Mouse (Mus musculus) stomach, embryonic 16.5 days (tissue): ENCODE measurements around the gene Dip2b. TPM values are rescaled to one million over a fixed set of nuclear protein-coding genes. Genes with fewer than 3 reads are reported as not detected.

Experiments
- ATAC-seq: fragments of 200-750 bp; cut with Nextera tagmentation; 2 replicates; pipeline ENCODE4 v1.8.0; 2017; ENCODE audit warnings: moderate number of reproducible peaks, moderate TSS enrichment; ENCODE audit not compliant: insufficient read depth, low FRiP score
- H3K27ac ChIP-seq: fragments of 300-500 bp; sonication (generic); 2 replicates; pipeline ENCODE4 v1.5.1; 2014; ENCODE audit warnings: low read length
- H3K27me3 ChIP-seq: fragments of 300-500 bp; sonication (generic); 2 replicates; pipeline ENCODE4 v1.6.1; 2014; ENCODE audit warnings: low read length, control low read depth, mixed read lengths; ENCODE audit not compliant: control insufficient read depth, insufficient read depth
- H3K36me3 ChIP-seq: fragments of 300-500 bp; sonication (generic); 2 replicates; pipeline ENCODE4 v1.6.1; 2014; ENCODE audit warnings: low read length; ENCODE audit not compliant: control insufficient read depth, insufficient read depth
- H3K4me1 ChIP-seq: fragments of 300-500 bp; sonication (generic); 2 replicates; pipeline ENCODE4 v1.6.1; 2014; ENCODE audit warnings: low read length, control low read depth, mixed read lengths; ENCODE audit not compliant: control insufficient read depth, insufficient read depth
- H3K4me2 ChIP-seq: fragments of 300-500 bp; sonication (generic); 2 replicates; pipeline ENCODE4 v1.6.1; 2014; ENCODE audit warnings: low read depth, low read length, mixed read lengths
- H3K4me3 ChIP-seq: fragments of 300-500 bp; sonication (generic); replicated peaks from 2 replicates; pipeline ENCODE4 v1.5.1; 2014; ENCODE audit warnings: mild to moderate bottlenecking, low read length
- H3K9ac ChIP-seq: fragments of 300-500 bp; sonication (generic); 2 replicates; pipeline ENCODE4 v1.6.1; 2014; ENCODE audit warnings: low read length
- H3K9me3 ChIP-seq: fragments of 300-500 bp; sonication (generic); replicated peaks from 2 replicates; pipeline ENCODE4 v1.6.1; 2016; ENCODE audit warnings: low read length, control low read depth; ENCODE audit not compliant: control insufficient read depth
- WGBS: fragments of 180-500 bp; shearing (Covaris S2); extraction: QIAGEN DNeasy Blood & Tissue Kit; methylation state at CpG from one replicate; pipeline ENCODE4 v1.1.7; 2014; 5-methylcytosine and 5-hydroxymethylcytosine counted together
- polyA plus RNA-seq: library from polyadenylated mRNA; unstranded; fragments of >200 nt; fragmentation: Nextera tagmentation; extraction: Ambion mirVana; gene quantifications from 2 replicates; pipeline ENCODE4 v1.2.1, GENCODE M21; 2015

Gene Dip2b
- polyA plus RNA-seq, 1 experiment from 2014 or later: 10.4 TPM

- Histone ChIP-seq H3K4me3 (peak overlapping the region; percentile 17), H3K9ac (peak overlapping the region; percentile 50), H3K4me1 (peaks cover 32% of the 10 kb centered on the region), H3K9me3 (no peaks in the 10 kb centered on the region), H3K4me2 (peak overlapping the region; percentile 63), H3K36me3 (no peaks in the 10 kb centered on the region), H3K27ac (peak overlapping the region; percentile 56), H3K27me3 (no peaks in the 10 kb centered on the region)
- ATAC-seq: no peak
- 57% methylated on average over 9 of the region's 9 CpGs for WGBS
Measured at GRCm38 (mm10) chr15:100042048-100042400, 3.6 kb downstream of the Dip2b start.

GRCm38 (mm10) chr15:100045576-100045975, 7.1 kb downstream of the Dip2b start:
- no peak overlapping the region for H3K27ac ChIP-seq
- WGBS: 48% methylated on average over 6 of the region's 6 CpGs
- H3K9ac ChIP-seq: no peak overlapping the region
- H3K4me2 ChIP-seq: no peak overlapping the region
- no peaks in the 10 kb centered on the region for H3K27me3 ChIP-seq
- no peaks in the 10 kb centered on the region for H3K36me3 ChIP-seq
- no peak for ATAC-seq
- H3K9me3 ChIP-seq: no peaks in the 10 kb centered on the region
- no peak overlapping the region for H3K4me3 ChIP-seq
- peaks cover 27% of the 10 kb centered on the region for H3K4me1 ChIP-seq

- no peak overlapping the region for H3K4me2 ChIP-seq
Measured at GRCm38 (mm10) chr15:100049496-100050087, 11.1 kb downstream of the Dip2b start.

GRCm38 (mm10) chr15:100050940-100051339, 12.5 kb downstream of the Dip2b start:
- H3K27ac ChIP-seq: no peak overlapping the region
- no peak overlapping the region for H3K4me2 ChIP-seq
- H3K9ac ChIP-seq: no peak overlapping the region
- H3K9me3 ChIP-seq: no peaks in the 10 kb centered on the region
- WGBS: 70% methylated on average over 7 of the region's 7 CpGs
- no peak for ATAC-seq
- H3K36me3 ChIP-seq: no peaks in the 10 kb centered on the region
- H3K4me1 ChIP-seq: peaks cover 5% of the 10 kb centered on the region
- H3K4me3 ChIP-seq: no peak overlapping the region
- no peaks in the 10 kb centered on the region for H3K27me3 ChIP-seq

More at GRCm38 (mm10) chr15:100049496-100050087, 11.1 kb downstream of the Dip2b start:
- WGBS: 90% methylated on average over 7 of the region's 7 CpGs
- no peaks in the 10 kb centered on the region for H3K36me3 ChIP-seq
- H3K4me1 ChIP-seq: peaks cover 13% of the 10 kb centered on the region
- H3K9me3 ChIP-seq: no peaks in the 10 kb centered on the region
- no peak overlapping the region for H3K27ac ChIP-seq
- H3K4me3 ChIP-seq: no peak overlapping the region
- no peaks in the 10 kb centered on the region for H3K27me3 ChIP-seq
- ATAC-seq: no peak
- no peak overlapping the region for H3K9ac ChIP-seq

- H3K27ac ChIP-seq: no peak overlapping the region
- H3K9ac ChIP-seq: no peak overlapping the region
- no peaks in the 10 kb centered on the region for H3K27me3 ChIP-seq
- H3K4me1 ChIP-seq: peaks cover 3% of the 10 kb centered on the region; the same call in 1 of the 2 replicates
- no peaks in the 10 kb centered on the region for H3K9me3 ChIP-seq
- 62% methylated on average over 3 of the region's 3 CpGs for WGBS
- no peak for ATAC-seq
- H3K4me3 ChIP-seq: no peak overlapping the region
- H3K36me3 ChIP-seq: no peaks in the 10 kb centered on the region
- H3K4me2 ChIP-seq: no peak overlapping the region
Measured at GRCm38 (mm10) chr15:100052726-100053125, 14.3 kb downstream of the Dip2b start.

- ATAC-seq: no peak
- H3K9ac ChIP-seq: no peak overlapping the region
- no peaks in the 10 kb centered on the region for H3K36me3 ChIP-seq
- 0 out of 2 replicates have a peak overlapping the region, but pooled peaks have one; percentile 36 for H3K27ac ChIP-seq
- H3K4me1 ChIP-seq: peaks cover 16% of the 10 kb centered on the region
- WGBS: 76% methylated on average over 7 of the region's 7 CpGs
- H3K27me3 ChIP-seq: no peaks in the 10 kb centered on the region
- H3K4me3 ChIP-seq: no peak overlapping the region
- no peaks in the 10 kb centered on the region for H3K9me3 ChIP-seq
- H3K4me2 ChIP-seq: no peak overlapping the region
Measured at GRCm38 (mm10) chr15:100056397-100056908, 18.0 kb downstream of the Dip2b start.

GRCm38 (mm10) chr15:100057698-100058097, 19.2 kb downstream of the Dip2b start:
- H3K36me3 ChIP-seq: no peaks in the 10 kb centered on the region
- no peak for ATAC-seq
- H3K9me3 ChIP-seq: no peaks in the 10 kb centered on the region
- WGBS: 86% methylated on average over 3 of the region's 3 CpGs
- peaks cover 14% of the 10 kb centered on the region for H3K4me1 ChIP-seq
- no peak overlapping the region for H3K4me3 ChIP-seq
- no peak overlapping the region for H3K9ac ChIP-seq
- H3K4me2 ChIP-seq: no peak overlapping the region
- H3K27ac ChIP-seq: no peak overlapping the region
- H3K27me3 ChIP-seq: no peaks in the 10 kb centered on the region

GRCm38 (mm10) chr15:100058143-100058542, 19.7 kb downstream of the Dip2b start:
- no peaks in the 10 kb centered on the region for H3K27me3 ChIP-seq
- no peak for ATAC-seq
- H3K4me1 ChIP-seq: peaks cover 14% of the 10 kb centered on the region
- H3K4me2 ChIP-seq: no peak overlapping the region
- H3K9me3 ChIP-seq: no peaks in the 10 kb centered on the region
- H3K4me3 ChIP-seq: no peak overlapping the region
- no peak overlapping the region for H3K27ac ChIP-seq
- H3K9ac ChIP-seq: no peak overlapping the region
- WGBS: 85% methylated on average over 3 of the region's 3 CpGs
- no peaks in the 10 kb centered on the region for H3K36me3 ChIP-seq

GRCm38 (mm10) chr15:100058912-100059311, 20.4 kb downstream of the Dip2b start:
- no peak overlapping the region for H3K27ac ChIP-seq
- 45% methylated on average over 11 of the region's 11 CpGs for WGBS
- no peaks in the 10 kb centered on the region for H3K36me3 ChIP-seq
- no peak for ATAC-seq
- no peaks in the 10 kb centered on the region for H3K27me3 ChIP-seq
- H3K9me3 ChIP-seq: no peaks in the 10 kb centered on the region
- no peak overlapping the region for H3K4me3 ChIP-seq
- no peak overlapping the region for H3K4me2 ChIP-seq
- no peak overlapping the region for H3K9ac ChIP-seq
- peaks cover 14% of the 10 kb centered on the region for H3K4me1 ChIP-seq
